Comparison of ENCODE assay signal across 14 mouse cellular contexts in the genomic region with DNA sequence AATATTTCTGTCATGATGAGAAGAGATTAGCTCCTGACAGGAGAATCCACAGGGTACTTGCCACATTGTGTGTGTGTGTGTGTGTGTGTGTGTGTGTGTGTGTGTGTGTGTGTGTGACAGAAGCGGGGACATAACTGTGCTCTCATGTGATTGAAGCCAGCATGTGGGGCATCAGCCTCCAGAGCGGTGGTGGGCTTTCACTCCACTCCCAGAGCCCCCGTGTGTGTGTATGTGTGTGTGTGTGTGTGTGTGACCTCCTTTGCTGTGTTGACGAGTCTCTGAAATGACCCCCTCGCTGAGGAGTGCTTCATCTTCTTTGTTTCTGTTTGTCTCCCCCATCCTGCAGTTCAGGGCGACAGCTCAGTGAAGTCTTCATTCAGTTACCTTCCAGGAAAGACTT.
DNase-seq lines count a peak whose midpoint lies in the region; ATAC-seq and TF ChIP-seq lines count a peak whose summit lies in the region.
"Had no signal": no experiment of that assay in that cellular context is flagged by ENCODE, and none has a peak within 500 bp of the region (broad histone marks: within the 10 kb centered on the region; RNA-seq: fewer than 3 reads in every experiment).

No protein-coding gene starts in this region.

- ATAC-seq in embryonic facial prominence, embryonic 15.5 days (ENCODE audit: insufficient number of reproducible peaks, low FRiP score, low TSS enrichment, low read depth) = 0 out of 2 replicates have a peak, but pooled peaks have one; percentile 6
- ATAC-seq in hindbrain, embryonic 14.5 days (ENCODE audit: low FRiP score) = peak; percentile 70
- ATAC-seq in midbrain, embryonic 16.5 days = peak; percentile 65

- no peak overlapping the region for H3K4me3 ChIP-seq in embryonic facial prominence, embryonic 10.5 days
- H3K4me3 ChIP-seq in embryonic facial prominence, embryonic 15.5 days (replicated peaks) = no peak overlapping the region
- no peak overlapping the region for H3K4me3 ChIP-seq in hindbrain, embryonic 14.5 days (replicated peaks; ENCODE audit: low read length)
- H3K4me3 ChIP-seq in midbrain, embryonic 16.5 days (ENCODE audit: low read depth, low read length) = peak overlapping the region; percentile 4
- H3K4me3 ChIP-seq in lung, adult 2 months (replicated peaks; ENCODE audit: extremely low read depth, low read depth, low read length) = no peak overlapping the region
- H3K4me3 ChIP-seq: gastrocnemius, adult 2 months had no signal

- peaks cover 26% of the 10 kb centered on the region for H3K4me1 ChIP-seq in embryonic facial prominence, embryonic 10.5 days
- H3K4me1 ChIP-seq in embryonic facial prominence, embryonic 15.5 days = peaks cover 16% of the 10 kb centered on the region; the same call in 1 of the 2 replicates
- peaks cover 23% of the 10 kb centered on the region for H3K4me1 ChIP-seq in hindbrain, embryonic 14.5 days (replicated peaks; ENCODE audit: control insufficient read depth, insufficient read depth, low read length)
- H3K4me1 ChIP-seq in midbrain, embryonic 16.5 days (ENCODE audit: control insufficient read depth, insufficient read depth, low read length) = peaks cover 36% of the 10 kb centered on the region
- no peaks in the 10 kb centered on the region for H3K4me1 ChIP-seq in lung, adult 2 months (ENCODE audit: control insufficient read depth, insufficient read depth, low read length)

- no peak overlapping the region for H3K9ac ChIP-seq in embryonic facial prominence, embryonic 15.5 days
- H3K9ac ChIP-seq in hindbrain, embryonic 14.5 days = peak overlapping the region; percentile 59
- peak overlapping the region; percentile 63 for H3K9ac ChIP-seq in midbrain, embryonic 16.5 days (ENCODE audit: low read depth, low read length)

- TF ChIP-seq CTCF in lung, adult 2 months (IDR thresholded peaks at IDR 0.05; ENCODE audit: insufficient read depth, low read length) = no peak

- no peak for TF ChIP-seq POLR2A in lung, adult 2 months (IDR thresholded peaks at IDR 0.05; ENCODE audit: borderline replicate concordance, extremely low read depth, low read depth, low read length)

- H3K9me3 ChIP-seq in embryonic facial prominence, embryonic 10.5 days = no peaks in the 10 kb centered on the region
- H3K9me3 ChIP-seq in embryonic facial prominence, embryonic 15.5 days (replicated peaks) = no peaks in the 10 kb centered on the region
- no peaks in the 10 kb centered on the region for H3K9me3 ChIP-seq in hindbrain, embryonic 14.5 days (ENCODE audit: control insufficient read depth, low read length)
- H3K9me3 ChIP-seq in midbrain, embryonic 16.5 days (replicated peaks; ENCODE audit: control insufficient read depth, low read length, poor library complexity, severe bottlenecking) = no peaks in the 10 kb centered on the region

- H3K4me2 ChIP-seq in embryonic facial prominence, embryonic 15.5 days (replicated peaks) = no peak overlapping the region
- peak overlapping the region; percentile 50 for H3K4me2 ChIP-seq in hindbrain, embryonic 14.5 days (replicated peaks)
- peak overlapping the region; percentile 53 for H3K4me2 ChIP-seq in midbrain, embryonic 16.5 days (ENCODE audit: low read length)
- H3K4me2 ChIP-seq: liver, embryonic 11.5 days had no signal

- DNase-seq in embryonic facial prominence, embryonic 10.5 days (ENCODE audit: low spot score) = no peak
- DNase-seq in hindbrain, embryonic 14.5 days (ENCODE audit: low spot score) = peak; percentile 51
- DNase-seq in lung, adult 2 months = no peak
- no peak for DNase-seq in kidney, adult 18-20 months
- no peak for DNase-seq in kidney, adult 11 months
- DNase-seq: adrenal gland, postnatal 14 days; cerebellum, adult 11-12 months; gastrocnemius, adult 2 months; kidney, adult 2 months; lung, postnatal 36 days had no signal

- H3K36me3 ChIP-seq in embryonic facial prominence, embryonic 10.5 days (replicated peaks) = peaks cover 45% of the 10 kb centered on the region
- peaks cover 39% of the 10 kb centered on the region for H3K36me3 ChIP-seq in embryonic facial prominence, embryonic 15.5 days
- peaks cover 32% of the 10 kb centered on the region for H3K36me3 ChIP-seq in hindbrain, embryonic 14.5 days (replicated peaks; ENCODE audit: control insufficient read depth, insufficient read depth)
- peaks cover 9% of the 10 kb centered on the region; the same call in 1 of the 2 replicates for H3K36me3 ChIP-seq in midbrain, embryonic 16.5 days (ENCODE audit: control insufficient read depth, insufficient read depth, low read length)

- 63% methylated on average over 6 of the region's 6 CpGs for WGBS in embryonic facial prominence, embryonic 10.5 days
- WGBS in embryonic facial prominence, embryonic 15.5 days = 37% methylated on average over 6 of the region's 6 CpGs
- 13% methylated on average over 6 of the region's 6 CpGs for WGBS in hindbrain, embryonic 14.5 days
- WGBS in midbrain, embryonic 16.5 days = 8% methylated on average over 6 of the region's 6 CpGs
- 80% methylated on average over 6 of the region's 6 CpGs for WGBS in lung, adult 2 months

- peak overlapping the region; percentile 78 for H3K27ac ChIP-seq in embryonic facial prominence, embryonic 10.5 days (replicated peaks)
- peak overlapping the region; percentile 85 for H3K27ac ChIP-seq in embryonic facial prominence, embryonic 15.5 days (replicated peaks)
- peak overlapping the region; percentile 99 for H3K27ac ChIP-seq in hindbrain, embryonic 14.5 days
- peak overlapping the region; percentile 99 for H3K27ac ChIP-seq in midbrain, embryonic 16.5 days (ENCODE audit: low read length)
- H3K27ac ChIP-seq: gastrocnemius, adult 2 months had no signal

- no peaks in the 10 kb centered on the region for H3K27me3 ChIP-seq in embryonic facial prominence, embryonic 10.5 days (replicated peaks; ENCODE audit: low read depth, poor library complexity, severe bottlenecking)
- no peaks in the 10 kb centered on the region for H3K27me3 ChIP-seq in embryonic facial prominence, embryonic 15.5 days
- no peaks in the 10 kb centered on the region for H3K27me3 ChIP-seq in hindbrain, embryonic 14.5 days (ENCODE audit: control insufficient read depth, insufficient read depth, low read length)
- H3K27me3 ChIP-seq in midbrain, embryonic 16.5 days (ENCODE audit: control insufficient read depth, insufficient read depth, low read depth, low read length) = no peaks in the 10 kb centered on the region
- H3K27me3 ChIP-seq: CH12.LX had no signal

Comparison
In these comparisons a context has a peak if more than half of its experiments do, and no peak if none do; other contexts are left out.
1. ATAC-seq: peak in every context shown above with its lines; median percentile 70 in hindbrain, embryonic 14.5 days; 65 in midbrain, embryonic 16.5 days; 6 in embryonic facial prominence, embryonic 15.5 days.